Comparison of ENCODE assay signal across 9 mouse cellular contexts in the genomic region with DNA sequence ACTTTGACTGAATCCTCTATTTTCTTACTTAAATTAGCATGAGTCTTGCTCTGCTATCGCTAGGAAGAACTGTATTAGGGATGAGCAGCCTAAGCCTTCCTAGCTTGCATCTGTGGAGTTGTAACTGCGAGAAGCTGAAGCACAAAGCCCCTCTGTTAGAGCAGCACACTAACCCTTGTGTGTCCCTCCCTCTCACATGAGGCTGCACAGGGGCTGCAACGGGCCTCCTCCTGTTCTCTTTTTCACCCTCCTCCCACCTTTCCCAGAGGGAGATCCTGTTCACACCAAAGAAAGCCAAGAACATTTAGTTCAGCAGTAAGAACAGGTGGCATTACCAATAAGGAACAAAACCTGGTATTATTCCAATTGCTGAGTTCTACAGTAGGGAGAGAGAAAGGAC. TPM values are rescaled to one million over a fixed set of nuclear protein-coding genes. Genes with fewer than 3 reads are reported as not detected.
DNase-seq lines count a peak whose midpoint lies in the region; ATAC-seq lines count a peak whose summit lies in the region.
"Had no signal": no experiment of that assay in that cellular context is flagged by ENCODE, and none has a peak within 500 bp of the region (broad histone marks: within the 10 kb centered on the region; RNA-seq: fewer than 3 reads in every experiment).

No protein-coding gene starts in this region.

- H3K27ac ChIP-seq in kidney, embryonic 16.5 days (ENCODE audit: low read length) = no peak overlapping the region
- H3K27ac ChIP-seq: limb, embryonic 15.5 days had no signal

- H3K4me1 ChIP-seq in kidney, embryonic 16.5 days (ENCODE audit: insufficient read depth, low read length) = 0 out of 2 replicates have a peak, but pooled peaks cover 2% of the 10 kb centered on the region
- H3K4me1 ChIP-seq: limb, embryonic 15.5 days had no signal

- H3K36me3 ChIP-seq in kidney, embryonic 16.5 days (ENCODE audit: insufficient read depth, low read length) = no peaks in the 10 kb centered on the region
- H3K36me3 ChIP-seq: limb, embryonic 15.5 days had no signal

- no peak for ATAC-seq in kidney, embryonic 16.5 days (ENCODE audit: low FRiP score, low TSS enrichment)

- no peaks in the 10 kb centered on the region for H3K27me3 ChIP-seq in kidney, embryonic 16.5 days (ENCODE audit: insufficient read depth, low read length)
- H3K27me3 ChIP-seq: limb, embryonic 15.5 days had no signal

- 52% methylated on average over 3 of the region's 3 CpGs for WGBS in kidney, embryonic 16.5 days

- no peaks in the 10 kb centered on the region for H3K9me3 ChIP-seq in kidney, embryonic 16.5 days (ENCODE audit: low read length)
- H3K9me3 ChIP-seq: limb, embryonic 15.5 days had no signal

- no peak overlapping the region for H3K4me3 ChIP-seq in kidney, embryonic 16.5 days (ENCODE audit: low read length)
- H3K4me3 ChIP-seq: limb, embryonic 15.5 days had no signal

- no peak overlapping the region for H3K4me2 ChIP-seq in kidney, embryonic 16.5 days (replicated peaks; ENCODE audit: low read depth, low read length)
- H3K4me2 ChIP-seq: limb, embryonic 15.5 days had no signal

- DNase-seq in gastrocnemius, postnatal 14 days = peak; percentile 15
- DNase-seq in gastrocnemius, postnatal 4 days (ENCODE audit: low spot score in 2 of 2) = no peak
- DNase-seq in cerebellum, adult 9-10 months = peak; percentile 68
- DNase-seq in frontal cortex, postnatal 36 days (ENCODE audit: low spot score in 2 of 2) = peak; percentile 68 to 69
- DNase-seq in mesoderm, embryonic 11.5 days (ENCODE audit: low read depth, low spot score) = peak; percentile 23
- DNase-seq in lung, postnatal 14 days = no peak
- DNase-seq in kidney, postnatal 4 days = no peak

- intact Hi-C loops in gastrocnemius, postnatal 14 days (cut with DNase I; ENCODE audit: low total_unique reads) = loop anchor here (2.0 kb wide), 1 partner anchor 47 kb away; no protein-coding TSS in a partner anchor

- no peak overlapping the region for H3K9ac ChIP-seq in kidney, embryonic 16.5 days (replicated peaks; ENCODE audit: low read length)
- H3K9ac ChIP-seq: limb, embryonic 15.5 days had no signal

RNA-seq across cellular contexts. Expression of gene Usp54, which starts 45.1 kb away (rescaled TPM):
- 10 to 100 TPM in 1 of 2 experiments, 1 to 10 TPM in 1; 4.4 to 11.2 TPM for total RNA-seq in gastrocnemius, postnatal 14 days (2021)
- total RNA-seq in gastrocnemius, postnatal 4 days (2021) = 10 to 100 TPM; 12.6 to 14.3 TPM
- polyA plus RNA-seq in kidney, embryonic 16.5 days (2015; fragmentation: Nextera tagmentation; extraction: Ambion mirVana) = 8.0 and 10.2 TPM in 2 replicates

RNA-seq across cellular contexts. Expression of gene Ppp3cb, which starts 49.4 kb away (rescaled TPM):
- 100 to 1,000 TPM; 101 to 107 TPM for total RNA-seq in gastrocnemius, postnatal 14 days (2021)
- 100 to 1,000 TPM; 116 to 125 TPM for total RNA-seq in gastrocnemius, postnatal 4 days (2021)
- polyA plus RNA-seq in kidney, embryonic 16.5 days (2015; fragmentation: Nextera tagmentation; extraction: Ambion mirVana) = 29.1 and 37.2 TPM in 2 replicates

Comparison
In these comparisons a context has a peak if more than half of its experiments do, and no peak if none do; other contexts are left out.
1. DNase-seq: peak in gastrocnemius, postnatal 14 days (single experiment), cerebellum, adult 9-10 months (single experiment), frontal cortex, postnatal 36 days (2 of 2) and mesoderm, embryonic 11.5 days (single experiment); none in gastrocnemius, postnatal 4 days (0 of 2), lung, postnatal 14 days (single experiment) and kidney, postnatal 4 days (0 of 2).